Mouse (Mus musculus): ENCODE data around the gene Vwa3b.

GRCm38 (mm10) chr1:36988561-36988960 is 37.8 kb upstream of the Vwa3b start:
- TF ChIP-seq CTCF (IDR thresholded peaks at IDR 0.05; ENCODE audit: borderline replicate concordance, insufficient read depth, low read depth, low read length) (no peak), POLR2A (IDR thresholded peaks at IDR 0.05; ENCODE audit: borderline replicate concordance, insufficient read depth, low read length) (no peak)
